Mouse (Mus musculus) CH12.LX (cell line): ENCODE measurements around the gene Rps19bp1. TPM values are rescaled to one million over a fixed set of nuclear protein-coding genes. Genes with fewer than 3 reads are reported as not detected.

Source experiments
- DNase-seq: peaks from one replicate; pipeline ENCODE4 v3.0.0-alpha.2; 2013; ENCODE audit errors: extremely low read depth
- H3K27ac ChIP-seq: 2 replicates; pipeline ENCODE4 v1.5.1; 2012; ENCODE audit warnings: low read depth, mild to moderate bottlenecking, control low read depth, moderate library complexity; ENCODE audit not compliant: insufficient read depth
- H3K27me3 ChIP-seq: replicated peaks from 2 replicates; pipeline ENCODE3; 2012; ENCODE audit warnings: inconsistent platforms
- H3K36me3 ChIP-seq, 2 experiments: replicated peaks in 1 of 2; 2 replicates each; pipeline versions ENCODE3 to v1.6.1; 2012; ENCODE audit warnings: inconsistent platforms in 1 of 2, low read length in 1 of 2, mild to moderate bottlenecking in 1 of 2, mixed read lengths in 1 of 2, moderate library complexity in 1 of 2; ENCODE audit not compliant: control insufficient read depth in 1 of 2, insufficient read depth in 1 of 2
- H3K4me1 ChIP-seq, 2 experiments: 2 replicates each; pipeline ENCODE4 v1.6.1; 2012; ENCODE audit warnings: inconsistent platforms in 1 of 2, moderate library complexity in 1 of 2; ENCODE audit not compliant: insufficient read depth in 2 of 2, control insufficient read depth in 1 of 2
- H3K4me2 ChIP-seq: 2 replicates; pipeline ENCODE4 v1.6.1; 2012; ENCODE audit warnings: low read depth, mild to moderate bottlenecking, control low read depth; ENCODE audit not compliant: poor library complexity, insufficient read depth, severe bottlenecking
- H3K4me3 ChIP-seq, 3 experiments: fragments of 150-350 bp in 1 of 3; sonication (generic) in 1 of 3; replicated peaks in 1 of 3; 2 replicates each; pipeline versions ENCODE3 to v1.5.1; 2011 to 2012; ENCODE audit warnings: low read depth in 2 of 3, low read length in 2 of 3, mild to moderate bottlenecking in 2 of 3, moderate library complexity in 2 of 3, control low read depth in 1 of 3, improper control_type of control experiment in 1 of 3, inconsistent platforms in 1 of 3, mixed read lengths in 1 of 3; ENCODE audit not compliant: poor library complexity in 1 of 3
- H3K79me2 ChIP-seq: replicated peaks from 2 replicates; pipeline ENCODE4 v1.6.1; 2012; ENCODE audit warnings: mild to moderate bottlenecking, moderate library complexity; ENCODE audit not compliant: control insufficient read depth, poor library complexity, insufficient read depth, severe bottlenecking; ENCODE audit errors: extremely low read depth
- H3K9ac ChIP-seq: 2 replicates; pipeline ENCODE4 v1.6.1; 2012; ENCODE audit warnings: low read depth, mild to moderate bottlenecking, control low read depth, moderate library complexity; ENCODE audit not compliant: insufficient read depth
- H3K9me3 ChIP-seq: replicated peaks from 2 replicates; pipeline ENCODE3; 2012; ENCODE audit warnings: low read length, inconsistent platforms, mixed read lengths
- BHLHE40 ChIP-seq: IDR thresholded peaks from 2 replicates; pipeline ENCODE4 v1.6.1; 2011; ENCODE audit warnings: mild to moderate bottlenecking, low read depth, low read length, improper control_type of control experiment
- CHD1 ChIP-seq: IDR thresholded peaks from 2 replicates; pipeline ENCODE4 v1.6.1; 2012; ENCODE audit warnings: low read depth, low read length, improper control_type of control experiment, inconsistent platforms
- ETS1 ChIP-seq: conservative IDR thresholded peaks from 2 replicates; pipeline ENCODE4 v1.6.1; 2012; ENCODE audit warnings: low read depth, mild to moderate bottlenecking, inconsistent platforms, low read length, improper control_type of control experiment, moderate library complexity
- GABPA ChIP-seq: IDR thresholded peaks from 2 replicates; pipeline ENCODE4 v1.6.1; 2012; ENCODE audit warnings: low read depth, low read length, improper control_type of control experiment, inconsistent platforms; ENCODE audit not compliant: insufficient replicate concordance
- IRF4 ChIP-seq: IDR thresholded peaks from 2 replicates; pipeline ENCODE4 v1.6.1; 2014; ENCODE audit warnings: low read depth, mild to moderate bottlenecking, inconsistent platforms, low read length, improper control_type of control experiment
- JUND ChIP-seq: conservative IDR thresholded peaks from 2 replicates; pipeline ENCODE4 v1.6.1; 2011; ENCODE audit warnings: low read depth, low read length, improper control_type of control experiment
- KAT2A ChIP-seq: IDR thresholded peaks from 2 replicates; pipeline ENCODE4 v1.6.1; 2012; ENCODE audit warnings: low read length, improper control_type of control experiment, inconsistent platforms; ENCODE audit not compliant: insufficient replicate concordance
- MAZ ChIP-seq: IDR thresholded peaks from 2 replicates; pipeline ENCODE4 v1.6.1; 2012; ENCODE audit warnings: low read depth, mild to moderate bottlenecking, inconsistent platforms, low read length, improper control_type of control experiment, moderate library complexity
- MEF2A ChIP-seq: IDR thresholded peaks from 2 replicates; pipeline ENCODE4 v1.6.1; 2014; ENCODE audit warnings: low read depth, mild to moderate bottlenecking, inconsistent platforms, low read length, improper control_type of control experiment, borderline replicate concordance
- MYC ChIP-seq: IDR thresholded peaks from 2 replicates; pipeline ENCODE4 v1.6.1; 2011; ENCODE audit warnings: low read depth, mild to moderate bottlenecking, improper control_type of control experiment, low read length
- NELFE ChIP-seq: IDR thresholded peaks from 2 replicates; pipeline ENCODE4 v1.6.1; 2011; ENCODE audit warnings: low read depth, low read length, improper control_type of control experiment
- POLR2A ChIP-seq: IDR thresholded peaks from 2 replicates; pipeline ENCODE4 v1.6.1; 2011; ENCODE audit warnings: low read depth, mild to moderate bottlenecking, improper control_type of control experiment, low read length
- POLR2AphosphoS2 ChIP-seq: IDR thresholded peaks from 2 replicates; pipeline ENCODE4 v1.6.1; 2011; ENCODE audit warnings: low read depth, low read length, improper control_type of control experiment
- RCOR1 ChIP-seq: conservative IDR thresholded peaks from 2 replicates; pipeline ENCODE4 v1.6.1; 2012; ENCODE audit warnings: low read depth, mild to moderate bottlenecking, inconsistent platforms, low read length, improper control_type of control experiment
- SIN3A ChIP-seq: IDR thresholded peaks from 2 replicates; pipeline ENCODE4 v1.6.1; 2012; ENCODE audit warnings: low read length, improper control_type of control experiment, inconsistent platforms
- SMC3 ChIP-seq: IDR thresholded peaks from 2 replicates; pipeline ENCODE4 v1.6.1; 2011; ENCODE audit warnings: low read depth, low read length, improper control_type of control experiment
- UBTF ChIP-seq: IDR thresholded peaks from 2 replicates; pipeline ENCODE4 v1.6.1; 2012; ENCODE audit warnings: low read depth, mild to moderate bottlenecking, inconsistent platforms, low read length, improper control_type of control experiment, moderate library complexity
- dilution Hi-C: fragments of 300-500 bp; cut with MboI; formaldehyde crosslinking; loops from 2 replicates; pipeline ENCODE4 v1.14.3; 2020; ENCODE audit warnings: low sequenced_read_pairs; ENCODE audit not compliant: extremely low pct_unique_long_range_greater_than_20kb, extremely low pct_ligation_motif_present
- in situ Hi-C: fragments of 300-500 bp; cut with MboI; formaldehyde crosslinking; loops from 3 replicates; pipeline ENCODE4 v1.14.3; 2019; ENCODE audit warnings: low sequenced_read_pairs, low pct_ligation_motif_present, low pct_unique_long_range_greater_than_20kb, mixed read lengths
- polyA plus RNA-seq: library from polyadenylated mRNA; unstranded; fragments of >175 nt; gene quantifications from 2 replicates; pipeline ENCODE4 v1.2.1, GENCODE M21; 2012; ENCODE audit warnings: low read depth; ENCODE audit not compliant: insufficient read length
- total RNA-seq, 2 experiments: library from RNA; depleted of rRNA; stranded (reverse); fragments of 300-350 nt in 1 of 2; fragments of >200 nt in 1 of 2; gene quantifications; 2 replicates each; pipeline ENCODE4 v1.2.3; 2012 to 2014

The Rps19bp1 gene
- total and polyA plus RNA-seq, 3 experiments: 47.1 to 91.2 (median 63.3) TPM

DNA sequence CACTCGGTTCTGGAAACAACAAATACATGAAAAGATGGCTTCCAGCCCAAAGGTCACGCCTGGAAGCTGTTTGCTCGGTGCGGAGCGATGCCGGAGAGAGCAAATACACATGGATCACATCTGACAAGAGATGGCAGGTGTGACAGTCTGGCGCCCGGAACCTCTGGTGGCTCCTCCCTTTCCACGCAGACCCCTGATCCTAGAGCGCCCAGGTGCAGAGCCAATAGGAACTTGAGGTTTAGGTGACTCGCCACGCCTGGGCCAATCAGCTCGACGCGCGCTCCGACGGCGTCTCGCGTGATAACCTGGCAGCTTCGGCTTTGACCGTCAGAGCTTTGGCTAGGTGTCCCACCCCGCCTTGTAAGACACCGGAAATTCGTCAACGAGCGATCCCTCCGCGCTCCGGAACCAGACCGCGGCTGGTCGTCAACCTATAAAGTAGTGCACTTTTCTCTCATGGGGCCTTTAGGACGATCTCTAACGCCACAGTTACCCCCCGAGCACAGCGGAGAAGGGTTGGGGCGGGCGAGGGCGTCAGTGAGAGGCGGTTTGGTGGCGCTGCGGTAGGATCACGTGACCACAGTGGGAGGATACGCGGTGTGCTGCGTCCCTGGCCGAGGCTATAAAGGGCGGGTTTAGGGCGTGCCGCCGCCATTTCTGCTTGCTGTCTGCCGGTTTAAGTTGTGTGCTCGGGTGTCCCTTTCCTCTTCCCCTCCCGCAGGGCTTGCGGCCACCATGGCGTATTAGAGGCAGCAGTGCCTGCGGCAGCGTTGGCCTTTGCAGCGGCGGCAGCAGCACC, 9.1 kb downstream of the Rps19bp1 start, which contains the start of gene Atf4 (continued):
- TF ChIP-seq MYC: peak; percentile 81
- 0 out of 2 replicates have a peak, but pooled peaks have one; percentile 33 for TF ChIP-seq MAZ
- TF ChIP-seq MEF2A: no peak; the same call in 1 of the 2 replicates
- no peak; the same call in 1 of the 2 replicates for TF ChIP-seq GABPA
- no peak for TF ChIP-seq SMC3
- no peak for TF ChIP-seq ETS1
- TF ChIP-seq KAT2A: peak; percentile 97
- TF ChIP-seq IRF4: no peak
- no peak for TF ChIP-seq RCOR1
- peak; percentile 100 for TF ChIP-seq NELFE
- TF ChIP-seq UBTF: peak; percentile 42; the same call in 1 of the 2 replicates
- no peak for TF ChIP-seq JUND
- TF ChIP-seq POLR2A: peak; percentile 93
- TF ChIP-seq SIN3A: peak; percentile 83

DNA sequence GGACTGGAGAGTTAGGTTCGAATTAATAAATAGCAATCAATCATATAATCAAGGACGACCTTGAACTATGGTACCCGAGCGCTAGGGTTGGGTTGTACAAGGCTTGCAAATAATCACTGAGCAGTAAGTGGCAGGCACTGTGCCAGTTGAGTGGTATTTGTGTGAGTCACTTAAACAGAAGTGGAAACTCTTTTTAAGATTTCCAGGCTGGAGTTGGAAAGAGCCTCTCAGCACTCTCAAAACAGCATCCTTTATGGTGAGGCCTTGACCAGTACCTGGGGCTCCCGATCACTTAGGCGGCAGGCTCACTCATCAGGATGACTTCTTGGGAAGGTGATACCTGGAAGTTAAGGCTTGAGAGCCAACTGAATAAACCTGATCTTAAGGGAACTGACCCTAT, 9.9 kb downstream of the Rps19bp1 start:
- Histone ChIP-seq H3K27ac (peak overlapping the region; percentile 71), H3K27me3 (no peaks in the 10 kb centered on the region), H3K36me3 (peaks cover 55 to 72% of the 10 kb centered on the region in 2 experiments), H3K4me2 (peak overlapping the region; percentile 68), H3K9me3 (no peaks in the 10 kb centered on the region), H3K79me2 (peaks cover 17% of the 10 kb centered on the region), H3K4me1 (peaks cover 12 to 35% of the 10 kb centered on the region in 2 experiments), H3K4me3 (peak overlapping the region; percentile 67 to 94 (median 82)), H3K9ac (peak overlapping the region; percentile 96)
- dilution Hi-C loops: no loop called here
- peak; percentile 43; the same call in 1 of the 2 replicates for TF ChIP-seq POLR2AphosphoS2
- no peak for TF ChIP-seq BHLHE40
- 0 out of 2 replicates have a peak, but pooled peaks have one; percentile 69 for TF ChIP-seq CHD1
- peak; percentile 24 for DNase-seq
- in situ Hi-C loops: loop anchor here (25.0 kb wide), 1 partner anchor 708 kb away; no protein-coding TSS in a partner anchor
